Mouse (Mus musculus) limb, embryonic 11.5 days (tissue): ENCODE measurements at regions not wholly inside any gene's neighbourhood (a gene's known extent, or its start where the extent isn't known, plus 50 kb on each side); places are given as distances from the start of the nearest gene placed in this dataset.

Experiments used
- ATAC-seq: fragments of 200-750 bp; cut with Nextera tagmentation; 2 replicates; pipeline ENCODE4 v1.8.0; 2017; ENCODE audit warnings: low read depth; ENCODE audit not compliant: insufficient number of reproducible peaks, low FRiP score, low TSS enrichment
- DNase-seq: peaks from one replicate; pipeline ENCODE4 v3.0.0-alpha.2; 2015; ENCODE audit warnings: low spot score
- H3K27ac ChIP-seq: fragments of 300-500 bp; sonication (generic); replicated peaks from 2 replicates; pipeline ENCODE4 v1.5.1; 2014; ENCODE audit warnings: low read depth, mild to moderate bottlenecking, low read length
- H3K27me3 ChIP-seq: fragments of 300-500 bp; sonication (generic); 2 replicates; pipeline ENCODE4 v1.6.1; 2014; ENCODE audit warnings: mild to moderate bottlenecking, low read length, mixed read lengths; ENCODE audit not compliant: control insufficient read depth, insufficient read depth
- H3K36me3 ChIP-seq: fragments of 300-500 bp; sonication (generic); 2 replicates; pipeline ENCODE4 v1.6.1; 2014; ENCODE audit warnings: mild to moderate bottlenecking, low read length, moderate library complexity, mixed read lengths; ENCODE audit not compliant: control insufficient read depth, insufficient read depth
- H3K4me1 ChIP-seq: fragments of 300-500 bp; sonication (generic); 2 replicates; pipeline ENCODE4 v1.6.1; 2014; ENCODE audit warnings: low read length, mixed read lengths; ENCODE audit not compliant: control insufficient read depth, insufficient read depth
- H3K4me2 ChIP-seq: fragments of 300-500 bp; sonication (generic); 2 replicates; pipeline ENCODE4 v1.6.1; 2014; ENCODE audit warnings: low read depth, mild to moderate bottlenecking, moderate library complexity; ENCODE audit not compliant: severe bottlenecking
- H3K4me3 ChIP-seq: fragments of 300-500 bp; sonication (generic); 2 replicates; pipeline ENCODE4 v1.5.1; 2014; ENCODE audit warnings: low read depth, low read length
- H3K9ac ChIP-seq: fragments of 300-500 bp; sonication (generic); 2 replicates; pipeline ENCODE4 v1.6.1; 2014; ENCODE audit warnings: mild to moderate bottlenecking, low read length
- H3K9me3 ChIP-seq: fragments of 300-500 bp; sonication (generic); 2 replicates; pipeline ENCODE4 v1.6.1; 2016; ENCODE audit warnings: low read length; ENCODE audit not compliant: control insufficient read depth
- WGBS: fragments of 180-500 bp; shearing (Covaris S2); extraction: QIAGEN DNeasy Blood & Tissue Kit; methylation state at CpG from one replicate; pipeline ENCODE4 v1.1.7; 2014; 5-methylcytosine and 5-hydroxymethylcytosine counted together

- H3K4me3 ChIP-seq: no peak overlapping the region
- no peak overlapping the region for H3K27ac ChIP-seq
- H3K9ac ChIP-seq: no peak overlapping the region
- ATAC-seq: no peak
- no peaks in the 10 kb centered on the region for H3K36me3 ChIP-seq
- H3K4me1 ChIP-seq: peaks cover 17% of the 10 kb centered on the region; the same call in 1 of the 2 replicates
- H3K27me3 ChIP-seq: no peaks in the 10 kb centered on the region
- DNase-seq: no peak
- H3K4me2 ChIP-seq: no peak overlapping the region
- no peaks in the 10 kb centered on the region for H3K9me3 ChIP-seq
Measured at GRCm38 (mm10) chr13:59888038-59889016, 65.4 kb upstream of the Tut7 start.

- H3K4me3 ChIP-seq: no peak overlapping the region
- peaks cover 12% of the 10 kb centered on the region for H3K4me1 ChIP-seq
- no peak overlapping the region for H3K4me2 ChIP-seq
- DNase-seq: no peak
- ATAC-seq: no peak
- no peak overlapping the region for H3K9ac ChIP-seq
- no peak overlapping the region for H3K27ac ChIP-seq
- 53% methylated on average over 4 of the region's 4 CpGs for WGBS
- no peaks in the 10 kb centered on the region for H3K27me3 ChIP-seq
- H3K36me3 ChIP-seq: no peaks in the 10 kb centered on the region
- H3K9me3 ChIP-seq: no peaks in the 10 kb centered on the region
Measured at GRCm38 (mm10) chr13:59887306-59887705, 64.4 kb upstream of the Tut7 start.

GRCm38 (mm10) chr13:59886572-59886971 lies 63.6 kb upstream of the Tut7 start:
- Histone ChIP-seq H3K9ac (no peak overlapping the region), H3K36me3 (no peaks in the 10 kb centered on the region), H3K27me3 (no peaks in the 10 kb centered on the region), H3K9me3 (no peaks in the 10 kb centered on the region), H3K27ac (no peak overlapping the region), H3K4me3 (no peak overlapping the region), H3K4me1 (peaks cover 12% of the 10 kb centered on the region), H3K4me2 (no peak overlapping the region)
- ATAC-seq (no peak), DNase-seq (no peak)
- WGBS: 66% methylated on average over 3 of the region's 3 CpGs

- ATAC-seq (no peak), DNase-seq (no peak)
- Histone ChIP-seq H3K27me3 (no peaks in the 10 kb centered on the region), H3K4me3 (no peak overlapping the region), H3K4me2 (no peak overlapping the region), H3K9ac (no peak overlapping the region), H3K9me3 (no peaks in the 10 kb centered on the region), H3K36me3 (no peaks in the 10 kb centered on the region), H3K4me1 (peaks cover 3% of the 10 kb centered on the region), H3K27ac (no peak overlapping the region)
- WGBS: 50% methylated on average over 17 of the region's 19 CpGs
Measured at GRCm38 (mm10) chr13:59881989-59882784, 59.2 kb upstream of the Tut7 start.

GRCm38 (mm10) chr13:59880055-59880454 lies 57.1 kb upstream of the Tut7 start:
- no peak for DNase-seq
- Histone ChIP-seq H3K9ac (no peak overlapping the region), H3K9me3 (no peaks in the 10 kb centered on the region), H3K4me2 (no peak overlapping the region), H3K4me1 (peaks cover 3% of the 10 kb centered on the region), H3K27me3 (no peaks in the 10 kb centered on the region), H3K27ac (no peak overlapping the region), H3K4me3 (no peak overlapping the region), H3K36me3 (no peaks in the 10 kb centered on the region)
- 83% methylated on average over 3 of the region's 3 CpGs for WGBS
- no peak for ATAC-seq

DNA sequence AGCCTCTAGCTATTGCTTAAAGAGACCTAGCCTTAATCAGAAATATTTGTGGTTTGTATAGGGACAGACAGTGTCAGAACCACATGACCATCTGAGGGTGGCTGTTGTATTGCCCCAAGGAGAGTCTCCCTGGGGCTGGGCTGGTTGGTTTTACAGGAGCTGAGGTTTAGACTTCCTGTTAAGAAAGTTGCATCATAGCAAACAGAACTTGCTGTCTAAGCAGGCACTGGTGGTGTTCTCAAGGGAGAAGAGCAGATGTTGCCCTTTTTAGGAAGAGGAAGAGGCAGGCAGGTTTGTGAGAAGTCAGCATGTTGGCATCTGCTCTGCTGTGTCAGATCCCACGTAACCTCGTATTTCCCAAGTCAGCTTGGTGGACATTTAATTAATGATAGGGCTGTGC lies 52.7 kb upstream of the Tut7 start:
- WGBS: 31% methylated on average over 2 of the region's 2 CpGs
- Histone ChIP-seq H3K4me2 (no peak overlapping the region), H3K9ac (no peak overlapping the region), H3K27ac (no peak overlapping the region), H3K4me1 (peaks cover 5% of the 10 kb centered on the region; the same call in 1 of the 2 replicates), H3K36me3 (no peaks in the 10 kb centered on the region), H3K27me3 (no peaks in the 10 kb centered on the region), H3K4me3 (no peak overlapping the region), H3K9me3 (no peaks in the 10 kb centered on the region)
- ATAC-seq: no peak
- no peak for DNase-seq

DNA sequence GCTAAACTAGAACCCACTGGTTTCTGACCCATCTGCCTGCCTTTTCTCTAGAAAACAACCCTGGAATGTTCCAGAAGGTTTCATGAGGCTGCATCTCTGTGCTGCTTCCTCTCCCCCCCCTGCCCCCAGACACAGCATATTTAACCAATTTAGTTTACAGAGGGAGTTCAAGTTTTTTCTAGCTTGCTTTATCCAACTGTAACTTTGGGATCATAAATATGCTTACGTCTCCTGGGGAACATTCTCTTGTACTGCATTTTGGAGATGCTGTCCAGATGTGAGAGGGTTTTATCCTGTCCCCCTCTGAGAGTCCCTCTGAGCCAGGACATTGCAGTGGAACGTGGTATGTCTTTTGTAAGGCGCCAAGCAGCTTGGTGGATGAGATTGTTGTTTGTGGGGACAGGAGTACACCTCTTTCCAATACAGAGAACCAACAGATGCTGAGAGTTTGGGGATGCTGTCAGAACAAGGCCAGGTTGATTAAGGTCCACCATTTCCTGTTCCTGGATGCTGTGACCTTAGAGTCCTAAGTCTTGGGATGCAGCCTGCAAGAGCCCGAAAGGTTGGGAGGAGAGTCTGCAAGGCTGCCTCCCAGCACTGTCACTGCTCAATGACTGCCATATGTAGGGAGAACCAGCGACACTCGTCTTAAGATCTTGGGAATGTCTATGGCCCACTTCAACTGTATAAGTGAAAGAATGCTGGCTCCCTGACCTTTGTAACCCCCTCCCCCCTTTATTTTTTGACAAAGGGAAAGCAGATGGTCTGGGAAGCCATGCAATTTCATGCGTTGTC lies 51.4 kb upstream of the Tut7 start:
- ATAC-seq: no peak
- no peak for DNase-seq
- Histone ChIP-seq H3K36me3 (no peaks in the 10 kb centered on the region), H3K27ac (no peak overlapping the region; the same call in 1 of the 2 replicates), H3K9ac (no peak overlapping the region), H3K9me3 (no peaks in the 10 kb centered on the region), H3K27me3 (no peaks in the 10 kb centered on the region), H3K4me3 (no peak overlapping the region), H3K4me1 (peaks cover 5% of the 10 kb centered on the region; the same call in 1 of the 2 replicates), H3K4me2 (no peak overlapping the region)
- 50% methylated on average over 7 of the region's 7 CpGs for WGBS
